Mouse (Mus musculus): ENCODE measurements around the gene Spem2.

The Spem2 gene

GRCm38 (mm10) chr11:69800138-69800391 is 18.2 kb downstream of the Spem2 start:
- no peak for DNase-seq (ENCODE audit: extremely low spot score, low read depth, low spot score)

DNA sequence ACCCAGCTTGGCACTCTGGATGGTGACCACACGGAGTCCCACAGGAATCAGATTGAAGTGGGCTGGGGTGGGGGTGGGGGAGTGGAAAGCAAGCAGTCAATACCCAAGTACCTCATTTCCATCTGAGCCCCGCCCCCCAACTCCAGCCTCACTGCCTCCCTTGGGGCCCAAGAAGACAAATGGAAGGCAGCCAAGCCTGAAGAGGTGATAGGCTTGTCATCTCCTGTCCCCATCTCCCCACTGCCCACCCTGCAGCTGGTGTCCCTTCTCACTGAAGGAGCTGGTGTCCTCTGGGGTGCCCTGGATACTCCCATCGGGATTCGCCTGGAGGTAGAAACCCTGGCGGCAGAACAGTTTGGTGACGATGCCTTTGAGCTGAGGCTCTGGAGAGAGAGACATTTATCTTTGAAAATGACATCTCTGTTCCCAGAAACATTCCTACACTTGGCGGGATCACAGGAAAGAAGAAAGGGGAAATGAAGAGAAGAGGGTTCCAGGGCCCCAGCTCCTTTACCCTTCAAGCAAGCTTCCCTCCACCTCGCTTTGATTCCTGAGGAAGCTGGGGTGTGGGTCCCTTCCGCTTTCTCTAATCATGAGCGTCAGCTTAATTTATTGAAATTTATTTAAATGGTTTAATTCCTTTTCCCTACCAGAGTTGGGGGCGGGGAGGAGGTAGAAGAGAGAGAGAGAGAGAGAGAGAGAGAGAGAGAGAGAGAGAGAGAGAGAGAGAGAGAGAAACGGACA is 18.7 kb downstream of the Spem2 start:
- no peak for DNase-seq (ENCODE audit: extremely low spot score, low read depth, low spot score)

- DNase-seq (ENCODE audit: extremely low spot score, low read depth, low spot score), result no peak
Measured at GRCm38 (mm10) chr11:69797924-69798323, 20.3 kb downstream of the Spem2 start.

DNA sequence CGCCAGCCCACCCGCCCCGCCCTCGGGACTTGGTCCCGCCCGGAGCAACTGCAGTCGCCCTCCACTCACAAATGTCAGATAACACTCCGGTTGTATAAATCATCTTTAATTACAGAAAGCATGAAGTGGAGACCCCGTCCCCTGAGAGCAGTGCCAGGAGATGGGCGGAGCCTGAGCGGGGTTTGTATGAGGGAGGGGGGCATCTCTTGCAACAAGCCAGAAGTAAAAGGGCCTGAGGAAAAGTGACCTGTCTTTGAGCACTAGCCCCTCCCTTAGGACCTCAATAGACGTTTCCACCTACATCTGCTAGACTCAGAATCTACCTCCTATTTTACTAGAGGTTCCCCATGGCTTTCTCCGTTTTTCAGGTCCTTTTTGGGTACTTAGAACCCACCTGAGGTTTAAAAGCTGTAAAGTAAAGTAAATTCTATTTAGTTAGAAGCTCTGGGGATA is 22.3 kb downstream of the Spem2 start:
- no peak for DNase-seq (ENCODE audit: extremely low spot score, low read depth, low spot score)

DNA sequence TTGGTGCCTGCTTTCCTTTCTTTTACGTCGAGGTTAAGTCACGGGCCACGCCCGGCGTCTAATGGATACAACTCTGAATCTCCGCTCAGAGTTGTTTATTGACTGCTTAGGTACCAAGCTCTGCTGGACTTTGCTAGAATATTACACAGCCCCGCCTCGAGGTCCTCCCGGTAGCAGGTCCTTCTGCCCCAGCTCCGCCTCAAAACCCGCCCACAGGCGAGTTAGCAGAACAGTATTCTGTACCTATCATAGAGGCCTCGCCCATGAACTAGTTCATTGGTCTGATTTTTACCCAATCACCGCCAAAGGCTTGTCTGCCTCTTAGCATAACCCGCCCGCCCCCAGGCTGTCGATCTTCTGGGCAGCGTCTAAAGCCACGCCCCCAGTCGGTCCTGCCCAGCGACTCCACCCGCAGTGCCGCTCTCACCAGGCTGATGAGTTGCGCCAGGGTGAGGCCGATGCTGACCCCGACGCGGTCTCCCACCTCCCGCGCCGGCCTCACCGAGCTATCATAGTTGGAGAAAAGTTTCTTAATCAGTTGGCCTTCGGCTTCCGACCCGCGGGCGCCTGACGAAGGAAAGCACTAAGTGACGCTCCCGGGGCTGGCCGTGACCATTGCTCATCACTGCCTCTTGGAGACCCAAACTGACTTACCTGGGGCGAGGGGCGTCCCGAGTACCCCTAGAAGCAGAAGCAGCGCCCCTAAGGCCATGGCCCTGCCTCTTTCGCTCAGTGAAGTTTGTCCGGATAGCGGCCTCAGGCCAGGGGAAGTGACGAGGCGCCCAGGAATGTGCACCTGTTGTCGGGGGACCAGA is 22.9 kb downstream of the Spem2 start, which contains the start of gene Chrnb1:
TSS of gene Chrnb1 (minus strand) at position 776 of the 815 bp plus-strand sequence.
- peak; percentile 61 for DNase-seq (ENCODE audit: extremely low spot score, low read depth, low spot score)

GRCm38 (mm10) chr11:69793429-69793828 is 24.8 kb downstream of the Spem2 start:
- no peak for DNase-seq (ENCODE audit: extremely low spot score, low read depth, low spot score)

- DNase-seq (ENCODE audit: extremely low spot score, low read depth, low spot score), result no peak
Measured at GRCm38 (mm10) chr11:69791420-69791819, 26.8 kb downstream of the Spem2 start.

- DNase-seq (ENCODE audit: extremely low spot score, low read depth, low spot score), result no peak
Measured at GRCm38 (mm10) chr11:69789431-69789830, 28.8 kb downstream of the Spem2 start.

DNA sequence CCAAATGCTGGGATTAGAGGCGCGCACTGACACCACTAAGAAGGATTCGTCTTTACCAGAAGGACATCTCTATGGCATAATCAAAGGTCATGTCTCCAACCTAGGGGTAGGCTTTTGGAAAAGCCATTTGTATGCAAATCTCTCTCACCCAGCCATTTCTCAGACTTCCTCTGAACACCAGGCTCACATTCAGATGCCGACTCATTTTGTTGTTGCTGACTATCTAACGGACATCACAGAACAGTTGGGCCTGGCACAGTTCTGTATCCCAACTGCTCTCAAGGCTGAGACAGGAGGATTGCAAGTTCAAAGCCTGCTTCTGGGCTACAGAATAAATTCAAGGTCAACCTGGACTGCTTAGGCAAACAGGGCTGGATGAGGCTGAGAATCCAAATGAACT is 31.0 kb downstream of the Spem2 start:
- DNase-seq (ENCODE audit: extremely low spot score, low read depth, low spot score), result no peak

GRCm38 (mm10) chr11:69784793-69785272 is 33.4 kb downstream of the Spem2 start:
- DNase-seq (ENCODE audit: extremely low spot score, low read depth, low spot score), result no peak

- no peak for DNase-seq (ENCODE audit: extremely low spot score, low read depth, low spot score)
Measured at GRCm38 (mm10) chr11:69781828-69782227, 36.4 kb downstream of the Spem2 start.

DNA sequence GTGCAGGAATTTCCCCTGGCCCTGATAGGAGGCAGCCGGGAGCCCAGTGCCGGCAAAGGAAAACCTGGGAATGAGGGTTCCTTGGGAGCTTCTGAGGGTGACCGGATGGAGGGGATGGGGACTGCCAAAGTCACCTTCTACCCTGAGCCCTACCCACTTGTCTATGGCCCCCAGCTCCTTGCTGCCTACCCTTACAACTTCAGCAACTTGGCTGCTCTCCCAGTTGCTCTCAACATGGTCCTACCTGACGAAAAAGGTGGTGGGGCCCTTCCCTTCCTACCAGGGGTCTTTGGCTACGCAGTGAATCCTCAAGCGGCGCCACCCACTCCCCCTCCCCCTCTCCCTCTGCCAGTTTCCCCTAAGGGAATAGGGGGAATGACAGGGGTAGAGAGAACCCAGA is 39.3 kb downstream of the Spem2 start:
- DNase-seq (ENCODE audit: extremely low spot score, low read depth, low spot score), result no peak

DNA sequence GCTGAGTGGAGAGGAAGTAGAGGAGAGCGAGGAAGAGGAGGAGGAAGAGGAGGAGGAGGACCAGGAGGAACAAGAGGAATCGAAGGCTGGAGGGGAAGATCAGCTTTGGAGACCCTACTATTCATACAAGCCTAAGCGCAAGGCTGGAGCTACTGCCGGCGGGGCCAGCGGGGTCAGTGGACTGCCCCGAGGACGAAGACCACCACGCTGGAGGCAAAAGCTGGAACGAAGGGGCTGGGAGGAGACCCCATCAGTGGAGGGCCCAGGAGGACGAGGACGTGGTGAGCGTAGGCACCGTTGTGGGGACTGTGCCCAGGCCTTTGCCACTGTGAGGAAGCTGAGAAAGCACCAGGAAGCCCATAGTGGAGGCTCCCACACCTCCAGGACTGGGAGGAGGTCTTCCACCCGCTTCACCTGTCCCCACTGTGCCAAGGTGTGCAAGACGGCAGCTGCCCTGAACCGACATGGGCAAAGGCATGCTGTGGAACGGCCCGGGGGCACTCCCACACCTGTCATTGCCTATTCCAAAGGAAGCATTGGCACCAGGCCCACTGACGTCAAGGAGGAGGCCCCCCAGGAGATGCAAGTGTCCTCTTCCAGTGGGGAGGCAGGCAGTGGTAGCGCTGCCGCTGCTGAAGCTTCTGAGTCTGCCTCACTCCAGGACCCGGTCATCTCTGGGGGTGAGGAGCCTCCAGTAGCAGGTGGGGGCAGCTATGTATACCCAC is 39.8 kb downstream of the Spem2 start:
- DNase-seq (ENCODE audit: extremely low spot score, low read depth, low spot score), result no peak

- no peak for DNase-seq (ENCODE audit: extremely low spot score, low read depth, low spot score)
Measured at GRCm38 (mm10) chr11:69777504-69778257, 40.6 kb downstream of the Spem2 start.

DNA sequence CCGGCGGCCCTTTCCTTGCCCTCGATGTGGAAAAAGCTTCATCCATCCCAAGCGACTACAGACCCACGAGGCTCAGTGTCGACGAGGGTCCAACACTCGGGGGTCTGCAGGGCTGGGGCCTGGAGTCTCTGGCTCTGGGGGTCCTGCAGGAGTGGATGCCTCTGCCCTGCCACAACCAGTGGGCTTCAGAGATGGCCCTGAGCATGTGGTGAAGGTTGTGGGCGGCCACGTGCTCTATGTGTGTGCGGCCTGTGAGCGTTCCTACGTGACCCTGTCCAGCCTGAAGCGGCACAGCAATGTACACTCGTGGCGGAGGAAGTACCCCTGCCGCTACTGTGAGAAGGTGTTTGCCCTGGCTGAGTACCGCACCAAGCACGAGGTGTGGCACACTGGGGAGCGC is 41.8 kb downstream of the Spem2 start:
- DNase-seq (ENCODE audit: extremely low spot score, low read depth, low spot score), result no peak

DNA sequence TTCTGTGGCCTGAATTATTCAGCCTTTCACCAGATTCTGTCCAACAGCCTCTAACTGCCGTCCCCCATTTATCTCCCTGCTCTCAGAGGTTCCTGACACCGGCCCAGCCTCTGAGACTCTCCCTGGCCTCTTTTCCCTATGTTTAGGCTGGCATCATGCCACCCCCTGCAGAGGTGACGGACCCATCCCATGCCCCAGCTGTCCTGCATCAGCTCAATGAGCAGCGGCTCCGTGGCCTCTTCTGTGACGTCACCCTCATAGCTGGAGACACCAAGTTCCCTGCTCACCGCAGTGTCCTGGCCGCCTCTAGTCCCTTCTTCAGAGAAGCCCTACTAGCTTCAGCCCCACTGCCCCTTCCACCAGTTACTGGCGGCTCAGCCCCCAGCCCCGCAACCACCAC is 42.5 kb downstream of the Spem2 start:
- no peak for DNase-seq (ENCODE audit: extremely low spot score, low read depth, low spot score)

DNA sequence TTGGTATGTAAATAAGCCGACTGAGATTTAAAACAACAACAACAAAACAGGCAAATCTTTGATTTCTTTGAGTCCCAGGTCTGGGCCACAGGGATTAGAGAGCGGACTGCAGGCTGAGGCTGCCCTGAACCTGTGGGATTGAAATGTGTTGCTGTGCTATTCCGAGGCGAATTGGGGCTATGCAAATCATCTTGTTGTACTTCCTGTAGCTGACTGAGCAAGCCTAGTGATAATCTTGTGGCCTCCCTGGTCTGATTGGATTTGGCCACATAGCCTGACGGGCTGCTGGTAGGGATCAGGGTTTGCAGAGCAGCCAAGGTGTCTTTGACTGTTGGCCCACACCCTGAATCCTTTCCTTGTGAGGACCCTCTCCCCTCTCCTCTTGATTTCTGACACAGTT is 43.3 kb downstream of the Spem2 start:
- no peak for DNase-seq (ENCODE audit: extremely low spot score, low read depth, low spot score)

DNA sequence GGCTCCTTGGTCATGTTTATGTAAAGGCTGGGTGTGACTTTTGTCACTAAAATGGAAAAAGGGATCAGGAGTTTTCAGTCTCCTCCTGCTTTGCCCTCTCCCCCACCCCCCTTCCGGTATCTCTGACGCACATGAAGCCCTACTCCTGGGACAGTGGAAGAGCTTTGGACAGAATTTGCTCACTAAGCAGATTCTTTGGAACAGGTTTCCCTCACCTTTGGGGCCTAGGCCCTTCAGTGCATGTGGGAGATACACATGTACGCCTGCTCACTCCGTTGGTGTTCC is 50.7 kb downstream of the Spem2 start:
- no peak for DNase-seq (ENCODE audit: extremely low spot score, low read depth, low spot score)

DNA sequence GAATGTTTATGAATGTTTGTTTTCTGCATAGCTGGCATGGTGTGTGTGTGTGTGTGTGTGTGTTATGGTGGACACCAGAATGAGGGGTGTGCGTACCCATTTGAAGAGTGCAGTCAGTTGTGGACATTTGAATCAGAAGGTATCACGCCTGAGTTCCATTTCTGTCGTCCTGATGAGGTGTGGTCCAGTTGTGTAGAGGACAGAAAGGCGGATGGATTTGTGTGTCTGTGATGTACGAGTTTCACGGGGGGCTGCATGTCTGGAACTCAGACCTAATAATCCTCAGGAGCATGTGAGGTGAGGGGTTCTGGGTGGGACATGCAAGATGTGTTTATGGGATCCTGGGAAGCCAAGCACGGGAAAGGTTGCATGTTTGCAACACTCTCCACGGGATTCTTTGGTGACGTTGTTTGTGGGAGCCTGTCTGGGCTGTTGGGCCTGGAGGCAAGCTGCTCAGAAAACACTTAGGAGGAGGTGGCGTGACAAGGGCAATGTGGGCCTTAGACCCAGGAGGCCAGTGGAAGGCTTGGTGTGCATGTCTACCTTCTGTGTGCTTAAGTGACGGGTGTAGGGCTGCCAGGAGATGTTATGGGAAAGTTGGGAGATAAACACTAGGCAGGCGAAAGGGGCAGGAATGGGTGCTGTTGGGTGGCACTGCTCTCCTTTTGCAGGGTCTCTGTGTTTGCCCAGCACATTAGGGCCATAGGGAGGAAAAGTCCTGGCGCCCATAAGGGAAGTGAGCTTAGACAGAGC is 51.2 kb downstream of the Spem2 start:
- no peak for DNase-seq (ENCODE audit: extremely low spot score, low read depth, low spot score)

Measured in hindlimb bud, embryonic 11.5 days (tissue).